Comparison of ENCODE assay signal across 16 mouse cellular contexts in genomic region chr14:120306229-120306628, GRCm38 (mm10). TPM values are rescaled to one million over a fixed set of nuclear protein-coding genes. Genes with fewer than 3 reads are reported as not detected.
A peak's percentile ranks its signal among the peaks of the same experiment; 100 is the strongest.
DNase-seq lines count a peak whose midpoint lies in the region; ATAC-seq and TF ChIP-seq lines count a peak whose summit lies in the region.
"Had no signal": no experiment of that assay in that cellular context is flagged by ENCODE, and none has a peak within 500 bp of the region (broad histone marks: within the 10 kb centered on the region; RNA-seq: fewer than 3 reads in every experiment).

No protein-coding gene starts in this region.

- whole genome bisulfite sequencing in embryonic facial prominence, embryonic 14.5 days = 62% methylated on average over 11 of the region's 11 CpGs
- WGBS in embryonic facial prominence, embryonic 10.5 days = 79% methylated on average over 11 of the region's 11 CpGs
- WGBS in midbrain, postnatal 0 days = 85% methylated on average over 11 of the region's 11 CpGs

- no peak for ATAC-seq in embryonic facial prominence, embryonic 14.5 days (ENCODE audit: low read depth)
- peak; percentile 77 for ATAC-seq in monocyte, adult 5-6 weeks (replicated peaks; ENCODE audit: insufficient number of reproducible peaks, low FRiP score, low TSS enrichment, poor library complexity, severe bottlenecking)
- ATAC-seq in midbrain, postnatal 0 days (ENCODE audit: low FRiP score) = no peak

- DNase-seq in embryonic facial prominence, embryonic 14.5 days (ENCODE audit: low spot score) = no peak
- DNase-seq in embryonic facial prominence, embryonic 10.5 days (ENCODE audit: low spot score) = no peak
- peak; percentile 90 for DNase-seq in R1 (ENCODE audit: low read depth, low spot score)
- DNase-seq in induced T-regulatory cell, adult 2 months (ENCODE audit: low read depth) = peak; percentile 50
- no peak for DNase-seq in thymus, adult 18-20 months
- no peak for DNase-seq in embryo, embryonic 10.5 days (ENCODE audit: low spot score)
- no peak for DNase-seq in midbrain, postnatal 0 days (ENCODE audit: low spot score)
- DNase-seq: cerebellum, adult 8-10 months; heart, postnatal 4 days; layer of hippocampus, adult 9-11 months; lung, postnatal 36 days; retina, postnatal 1 day had no signal

- no peaks in the 10 kb centered on the region for H3K36me3 ChIP-seq in embryonic facial prominence, embryonic 14.5 days (ENCODE audit: control insufficient read depth, insufficient read depth, low read length)
- 0 out of 2 replicates have a peak, but pooled peaks cover 4% of the 10 kb centered on the region for H3K36me3 ChIP-seq in embryonic facial prominence, embryonic 10.5 days (replicated peaks)
- no peaks in the 10 kb centered on the region for H3K36me3 ChIP-seq in midbrain, postnatal 0 days (ENCODE audit: insufficient read depth, low read length)
- H3K36me3 ChIP-seq: embryonic facial prominence, embryonic 12.5 days; limb, embryonic 10.5 days had no signal

- H3K4me2 ChIP-seq in embryonic facial prominence, embryonic 14.5 days (ENCODE audit: low read depth, low read length) = no peak overlapping the region
- no peak overlapping the region for H3K4me2 ChIP-seq in midbrain, postnatal 0 days (ENCODE audit: low read depth, low read length, poor library complexity, severe bottlenecking)
- H3K4me2 ChIP-seq: embryonic facial prominence, embryonic 12.5 days had no signal

- no peaks in the 10 kb centered on the region for H3K9me3 ChIP-seq in embryonic facial prominence, embryonic 14.5 days (ENCODE audit: control insufficient read depth, low read length)
- H3K9me3 ChIP-seq in embryonic facial prominence, embryonic 10.5 days = no peaks in the 10 kb centered on the region
- no peaks in the 10 kb centered on the region for H3K9me3 ChIP-seq in midbrain, postnatal 0 days (ENCODE audit: low read length)
- H3K9me3 ChIP-seq: embryonic facial prominence, embryonic 12.5 days; limb, embryonic 10.5 days had no signal

- no peak overlapping the region for H3K4me3 ChIP-seq in embryonic facial prominence, embryonic 14.5 days (ENCODE audit: low read depth, low read length)
- H3K4me3 ChIP-seq in embryonic facial prominence, embryonic 10.5 days = no peak overlapping the region
- H3K4me3 ChIP-seq in midbrain, postnatal 0 days (ENCODE audit: low read depth, low read length) = no peak overlapping the region
- H3K4me3 ChIP-seq: embryonic facial prominence, embryonic 12.5 days; heart, adult 2 months; limb, embryonic 10.5 days had no signal

- no peaks in the 10 kb centered on the region for H3K27me3 ChIP-seq in embryonic facial prominence, embryonic 14.5 days (replicated peaks; ENCODE audit: control insufficient read depth, insufficient read depth, low read length)
- H3K27me3 ChIP-seq in embryonic facial prominence, embryonic 10.5 days (replicated peaks; ENCODE audit: low read depth, poor library complexity, severe bottlenecking) = no peaks in the 10 kb centered on the region
- H3K27me3 ChIP-seq in midbrain, postnatal 0 days (ENCODE audit: insufficient read depth, low read length) = no peaks in the 10 kb centered on the region
- H3K27me3 ChIP-seq: embryonic facial prominence, embryonic 12.5 days had no signal

- no peak for TF ChIP-seq CTCF in midbrain, postnatal 0 days (IDR thresholded peaks at IDR 0.05)

- peak overlapping the region; percentile 15 for H3K27ac ChIP-seq in embryonic facial prominence, embryonic 14.5 days (replicated peaks; ENCODE audit: low read depth, low read length)
- no peak overlapping the region for H3K27ac ChIP-seq in embryonic facial prominence, embryonic 10.5 days (replicated peaks)
- H3K27ac ChIP-seq in midbrain, postnatal 0 days (ENCODE audit: low read depth, low read length) = no peak overlapping the region
- H3K27ac ChIP-seq: embryonic facial prominence, embryonic 12.5 days; limb, embryonic 10.5 days had no signal

- H3K9ac ChIP-seq in embryonic facial prominence, embryonic 14.5 days (ENCODE audit: low read depth, low read length) = no peak overlapping the region
- H3K9ac ChIP-seq in midbrain, postnatal 0 days (replicated peaks; ENCODE audit: low read length, poor library complexity, severe bottlenecking) = no peak overlapping the region
- H3K9ac ChIP-seq: embryonic facial prominence, embryonic 12.5 days had no signal

- H3K4me1 ChIP-seq in embryonic facial prominence, embryonic 14.5 days (ENCODE audit: control insufficient read depth, insufficient read depth, low read length) = peaks cover 62% of the 10 kb centered on the region
- H3K4me1 ChIP-seq in embryonic facial prominence, embryonic 10.5 days = peaks cover 46% of the 10 kb centered on the region
- H3K4me1 ChIP-seq in midbrain, postnatal 0 days (ENCODE audit: insufficient read depth, low read length) = peaks cover 7% of the 10 kb centered on the region

RNA-seq across cellular contexts. Expression of gene Mbnl2, which starts 30.8 kb away (rescaled TPM):
- 157 and 162 TPM in 2 replicates for polyA plus RNA-seq in embryonic facial prominence, embryonic 14.5 days (2014; fragmentation: Nextera tagmentation; extraction: Ambion mirVana)
- polyA plus RNA-seq in embryonic facial prominence, embryonic 10.5 days (2016; fragmentation: Nextera tagmentation; extraction: Ambion mirVana) = 42.8 and 54.1 TPM in 2 replicates
- 77.3 to 125 TPM (median 112 TPM) in 3 replicates for total RNA-seq in monocyte, adult 5-6 weeks (2017)
- 40.4 and 41.4 TPM in 2 replicates for total RNA-seq in midbrain, postnatal 0 days (2014; rRNA removed)
- 19.5 and 20.4 TPM in 2 replicates for polyA plus RNA-seq in midbrain, postnatal 0 days (2015; fragmentation: Nextera tagmentation; extraction: Ambion mirVana)

Comparison
In these comparisons a context has a peak if more than half of its experiments do, and no peak if none do; other contexts are left out.
1. DNase-seq: peak in R1 (single experiment) and induced T-regulatory cell, adult 2 months (single experiment); none in embryonic facial prominence, embryonic 14.5 days (single experiment), embryonic facial prominence, embryonic 10.5 days (single experiment), thymus, adult 18-20 months (0 of 2), embryo, embryonic 10.5 days (single experiment) and midbrain, postnatal 0 days (single experiment).